ENCODE assay signal across 38 mouse cellular contexts in the genomic region with DNA sequence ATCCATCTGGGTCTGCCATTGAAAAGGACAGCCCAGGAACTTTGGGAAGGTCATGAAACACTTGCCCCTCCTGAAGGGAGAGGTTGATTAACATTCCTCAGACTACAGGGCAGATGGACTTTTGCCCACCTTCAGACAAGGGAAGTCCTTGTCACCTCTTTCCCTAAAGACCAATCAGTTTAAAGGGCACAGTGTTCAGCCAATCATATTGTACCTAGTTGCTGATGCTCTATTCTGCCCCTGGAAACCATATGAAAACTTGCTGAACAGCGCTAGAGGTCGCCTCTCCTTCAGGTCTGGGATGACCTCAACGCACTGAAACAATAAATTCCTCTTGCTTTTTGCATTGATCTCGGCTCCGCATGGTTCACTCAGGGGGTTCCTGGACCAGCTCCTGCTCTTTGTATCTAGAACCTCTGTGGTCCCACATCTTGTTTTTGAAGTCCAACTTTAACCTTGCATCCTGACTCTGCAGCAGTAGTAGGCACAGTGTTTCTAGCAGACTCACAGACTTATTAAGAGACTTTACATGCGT. TPM values are rescaled to one million over a fixed set of nuclear protein-coding genes. Genes with fewer than 3 reads are reported as not detected.
"Had no signal": no experiment of that assay in that cellular context is flagged by ENCODE, and none has a peak within 500 bp of the region (broad histone marks: within the 10 kb centered on the region; RNA-seq: fewer than 3 reads in every experiment).

No protein-coding gene starts in this region.

- H3K4me2 ChIP-seq: heart, embryonic 12.5 days; hindbrain, embryonic 12.5 days; hindbrain, embryonic 14.5 days; intestine, embryonic 15.5 days; limb, embryonic 12.5 days; liver, embryonic 11.5 days; liver, embryonic 13.5 days had no signal

- ATAC-seq: hindbrain, embryonic 16.5 days; inflammation-experienced regulatory T-cells, adult 6 months; intestine, embryonic 15.5 days; intestine, postnatal 0 days had no signal

- H3K27ac ChIP-seq: gastrocnemius, adult 2 months; heart, embryonic 10.5 days; hindbrain, embryonic 10.5 days; hindbrain, embryonic 12.5 days; hindbrain, embryonic 14.5 days; intestine, embryonic 15.5 days; layer of hippocampus, adult 2 months; left cerebral cortex, adult 2 months; limb, embryonic 10.5 days; limb, embryonic 12.5 days; liver, embryonic 13.5 days had no signal

- H3K27me3 ChIP-seq: heart, embryonic 12.5 days; hindbrain, embryonic 12.5 days; intestine, embryonic 15.5 days; limb, embryonic 12.5 days; liver, embryonic 13.5 days had no signal

- H3K4me1 ChIP-seq: heart, embryonic 10.5 days; heart, embryonic 12.5 days; hindbrain, embryonic 10.5 days; hindbrain, embryonic 12.5 days; intestine, embryonic 15.5 days; limb, embryonic 10.5 days; limb, embryonic 12.5 days; liver, embryonic 13.5 days had no signal

- DNase-seq: gastrocnemius, adult 2 months; gastrocnemius, postnatal 10 days; gastrocnemius, postnatal 25 days; heart, adult 18-20 months; heart, postnatal 10 days; heart, postnatal 4 days; kidney, adult 18-20 months; kidney, adult 8-10 months; kidney, postnatal 10 days; kidney, postnatal 25 days; kidney, postnatal 4 days; liver; liver, embryonic 13.5 days had no signal

- H3K9me3 ChIP-seq: heart, embryonic 10.5 days; hindbrain, embryonic 10.5 days; hindbrain, embryonic 12.5 days; intestine, embryonic 15.5 days; limb, embryonic 10.5 days; limb, embryonic 12.5 days; liver, embryonic 13.5 days had no signal

- H3K4me3 ChIP-seq: gastrocnemius, adult 2 months; heart, embryonic 10.5 days; heart, embryonic 12.5 days; hindbrain, embryonic 10.5 days; hindbrain, embryonic 12.5 days; intestine, embryonic 15.5 days; layer of hippocampus, adult 2 months; left cerebral cortex, adult 2 months; limb, embryonic 10.5 days; limb, embryonic 12.5 days; liver, embryonic 13.5 days had no signal

- H3K9ac ChIP-seq: heart, embryonic 12.5 days; hindbrain, embryonic 12.5 days; hindbrain, embryonic 14.5 days; intestine, embryonic 15.5 days; limb, embryonic 12.5 days; liver, embryonic 13.5 days had no signal

- H3K36me3 ChIP-seq: heart, embryonic 10.5 days; heart, embryonic 12.5 days; hindbrain, embryonic 10.5 days; hindbrain, embryonic 12.5 days; intestine, embryonic 15.5 days; limb, embryonic 10.5 days; limb, embryonic 12.5 days; liver, embryonic 13.5 days had no signal

RNA-seq across cellular contexts. Expression of a gene that starts 6.1 kb away (rescaled TPM):
- total RNA-seq: gastrocnemius, adult 2 months; gastrocnemius, postnatal 25 days; granulocyte monocyte progenitor cell, adult 5-6 weeks; layer of hippocampus, adult 2 months; layer of hippocampus, postnatal 10 days; layer of hippocampus, postnatal 25 days; left cerebral cortex, adult 2 months; left cerebral cortex, postnatal 14 days; left cerebral cortex, postnatal 36 days had no signal
- polyA plus RNA-seq: hindbrain, embryonic 10.5 days; hindbrain, embryonic 12.5 days; hindbrain, embryonic 14.5 days; hindbrain, embryonic 16.5 days; intestine, embryonic 15.5 days; intestine, postnatal 0 days; kidney, embryonic 14.5 days; kidney, embryonic 16.5 days; limb, embryonic 10.5 days; limb, embryonic 12.5 days had no signal

RNA-seq across cellular contexts. Expression of a gene that starts 20.7 kb away (rescaled TPM):
- total RNA-seq: gastrocnemius, adult 2 months; gastrocnemius, postnatal 10 days; gastrocnemius, postnatal 25 days; gastrocnemius, postnatal 4 days; granulocyte monocyte progenitor cell, adult 5-6 weeks; heart, adult 18-20 months; heart, adult 8-10 months; heart, postnatal 10 days; heart, postnatal 25 days; heart, postnatal 4 days had no signal
- polyA plus RNA-seq: heart, embryonic 10.5 days; heart, embryonic 12.5 days; hindbrain, embryonic 10.5 days; hindbrain, embryonic 12.5 days; inflammation-experienced regulatory T-cells, adult 6 months; kidney, embryonic 14.5 days; limb, embryonic 10.5 days; limb, embryonic 12.5 days; liver, embryonic 11.5 days; liver, embryonic 13.5 days had no signal

RNA-seq across cellular contexts. Expression of a gene that starts 42.9 kb away (rescaled TPM):
- polyA plus RNA-seq: heart, embryonic 10.5 days had no signal

RNA-seq across cellular contexts. Expression of a gene that starts 48.6 kb away (rescaled TPM):
- total RNA-seq: granulocyte monocyte progenitor cell, adult 5-6 weeks had no signal
- polyA plus RNA-seq: heart, embryonic 14.5 days; hindbrain, embryonic 10.5 days; hindbrain, embryonic 12.5 days; kidney, embryonic 14.5 days; liver, embryonic 11.5 days had no signal
